In genomic region chr2:91440686-91441085, GRCm38 (mm10) we compare ENCODE assay signal across 22 mouse cellular contexts.
"Had no signal": no experiment of that assay in that cellular context is flagged by ENCODE, and none has a peak within 500 bp of the region (broad histone marks: within the 10 kb centered on the region; RNA-seq: fewer than 3 reads in every experiment).

No protein-coding gene starts in this region.

- H3K4me3 ChIP-seq: heart, embryonic 10.5 days; heart, embryonic 12.5 days; hindbrain, embryonic 13.5 days; hindbrain, embryonic 15.5 days; kidney, embryonic 15.5 days; limb, embryonic 13.5 days; limb, embryonic 15.5 days had no signal

- H3K4me2 ChIP-seq: heart, embryonic 12.5 days; hindbrain, embryonic 13.5 days; hindbrain, embryonic 15.5 days; kidney, embryonic 15.5 days; limb, embryonic 13.5 days; limb, embryonic 15.5 days had no signal

- H3K9me3 ChIP-seq: heart, embryonic 10.5 days; heart, embryonic 12.5 days; hindbrain, embryonic 13.5 days; hindbrain, embryonic 15.5 days; kidney, embryonic 15.5 days; limb, embryonic 13.5 days; limb, embryonic 15.5 days had no signal

- H3K27ac ChIP-seq: heart, embryonic 10.5 days; hindbrain, embryonic 13.5 days; hindbrain, embryonic 15.5 days; hindbrain, postnatal 0 days; kidney, embryonic 15.5 days; kidney, postnatal 0 days; limb, embryonic 13.5 days; limb, embryonic 15.5 days had no signal

- DNase-seq: gastrocnemius, postnatal 14 days; gastrocnemius, postnatal 36 days; heart, adult 18-20 months; heart, postnatal 10 days; kidney, adult 11 months; kidney, adult 2 months; kidney, adult 9 months; kidney, postnatal 14 days; kidney, postnatal 36 days; layer of hippocampus, adult 9-11 months; layer of hippocampus, postnatal 36 days; left cerebral cortex, postnatal 4 days had no signal

- H3K27me3 ChIP-seq: heart, embryonic 12.5 days; hindbrain, embryonic 13.5 days; hindbrain, embryonic 15.5 days; kidney, embryonic 15.5 days; limb, embryonic 13.5 days; limb, embryonic 15.5 days had no signal

- H3K9ac ChIP-seq: heart, embryonic 12.5 days; hindbrain, embryonic 13.5 days; hindbrain, embryonic 15.5 days; kidney, embryonic 15.5 days; limb, embryonic 13.5 days; limb, embryonic 15.5 days had no signal

- H3K36me3 ChIP-seq: heart, embryonic 10.5 days; heart, embryonic 12.5 days; hindbrain, embryonic 13.5 days; hindbrain, embryonic 15.5 days; kidney, embryonic 15.5 days; limb, embryonic 13.5 days; limb, embryonic 15.5 days had no signal

- ATAC-seq: hindbrain, postnatal 0 days; intestine, embryonic 16.5 days had no signal
